Mouse (Mus musculus) spleen, adult 2 months (tissue): ENCODE results near the gene Acta1.

Source experiments
- CTCF ChIP-seq: fragments of 200-500 bp; IDR thresholded peaks from 2 replicates; pipeline ENCODE4 v1.5.1; 2011; ENCODE audit warnings: mild to moderate bottlenecking, inconsistent platforms; ENCODE audit not compliant: insufficient read depth, insufficient read length, insufficient replicate concordance; ENCODE audit errors: extremely low read depth
- POLR2A ChIP-seq: fragments of 200-500 bp; IDR thresholded peaks from 2 replicates; pipeline ENCODE4 v1.6.1; 2011; ENCODE audit warnings: low read depth, low read length, inconsistent platforms

DNA sequence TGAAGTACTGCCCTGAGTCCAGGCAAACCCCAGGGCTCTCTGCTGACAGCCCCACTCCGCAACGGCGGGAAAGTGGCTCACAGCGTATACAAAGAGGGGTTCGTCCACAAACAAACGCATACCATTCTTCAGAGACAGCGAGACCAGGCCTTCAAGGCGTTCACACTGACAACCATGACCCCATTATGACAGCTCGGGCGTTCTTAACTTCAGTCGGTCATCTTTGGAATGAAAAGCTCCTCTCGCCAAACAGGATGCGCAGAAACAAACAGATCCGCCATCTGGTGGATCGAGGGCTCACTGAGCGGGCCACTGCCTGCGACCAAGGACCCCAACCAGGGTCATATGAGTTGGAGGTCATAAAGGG is 36.0 kb downstream of the Acta1 start:
- TF ChIP-seq CTCF (no peak), POLR2A (no peak)
